Mouse (Mus musculus) heart, adult 2 months (tissue): ENCODE data around the gene Jakmip3. TPM values are rescaled to one million over a fixed set of nuclear protein-coding genes. Genes with fewer than 3 reads are reported as not detected.

Experiments used
- DNase-seq, 2 experiments: peaks; one replicate each; pipeline ENCODE4 v3.0.0; 2021
- H3K27ac ChIP-seq: fragments of 200-600 bp; 2 replicates; pipeline ENCODE4 v1.8.1; 2022
- H3K27me3 ChIP-seq: fragments of 200-500 bp; 2 replicates; pipeline ENCODE4 v1.6.1; 2012; ENCODE audit warnings: mild to moderate bottlenecking, low read length, inconsistent platforms, mixed read lengths; ENCODE audit not compliant: control insufficient read depth, insufficient read depth
- H3K36me3 ChIP-seq: fragments of 200-500 bp; 2 replicates; pipeline ENCODE4 v1.6.1; 2012; ENCODE audit warnings: low read length, inconsistent platforms; ENCODE audit not compliant: control insufficient read depth, insufficient read depth
- H3K4me1 ChIP-seq: fragments of 200-500 bp; 2 replicates; pipeline ENCODE4 v1.6.1; 2011; ENCODE audit warnings: low read length; ENCODE audit not compliant: control insufficient read depth, insufficient read depth
- H3K4me3 ChIP-seq: fragments of 200-600 bp; 2 replicates; pipeline ENCODE4 v1.8.1; 2022
- H3K79me2 ChIP-seq: fragments of 200-500 bp; replicated peaks from 2 replicates; pipeline ENCODE4 v1.6.1; 2012; ENCODE audit warnings: mild to moderate bottlenecking, inconsistent platforms, low read length, moderate library complexity, mixed read lengths; ENCODE audit not compliant: control insufficient read depth, insufficient read depth
- H3K9ac ChIP-seq: fragments of 200-500 bp; 2 replicates; pipeline ENCODE4 v1.6.1; 2012; ENCODE audit warnings: low read depth, mild to moderate bottlenecking, control low read depth, inconsistent platforms, low read length, mixed read lengths
- CTCF ChIP-seq: fragments of 200-600 bp; IDR thresholded peaks from 2 replicates; pipeline ENCODE4 v1.8.1; 2022; ENCODE audit warnings: antibody characterized with exemption, mild to moderate bottlenecking, moderate library complexity
- EP300 ChIP-seq: fragments of 200-500 bp; IDR thresholded peaks from 2 replicates; pipeline ENCODE4 v1.6.1; 2011; ENCODE audit warnings: low read depth, low read length, control low read depth; ENCODE audit not compliant: insufficient read depth
- POLR2A ChIP-seq: fragments of 200-500 bp; IDR thresholded peaks from 2 replicates; pipeline ENCODE4 v1.6.1; 2011; ENCODE audit warnings: mild to moderate bottlenecking, low read depth, low read length, control low read depth; ENCODE audit not compliant: insufficient read depth
- WGBS: fragments of 180-500 bp; shearing (Covaris S2); methylation state at CpG from one replicate; pipeline ENCODE4 v1.1.7; 2018; 5-methylcytosine and 5-hydroxymethylcytosine counted together
- intact Hi-C: fragments of 180-260 bp; cut with DNase I; formaldehyde crosslinking; loops from one replicate; pipeline ENCODE4 v1.15.1; 2025
- polyA plus RNA-seq: library from polyadenylated mRNA; depleted of rRNA; stranded (reverse); fragments of >200 nt; gene quantifications from 2 replicates; pipeline ENCODE4 v1.2.3, GENCODE M21; 2012
- total RNA-seq, 2 experiments: library from RNA; stranded (reverse); gene quantifications; 2 replicates each; pipeline ENCODE4 v1.2.3; 2021

Gene Jakmip3
- total and polyA plus RNA-seq, 3 experiments: 0.13 to 0.16 (median 0.14) TPM

- Histone ChIP-seq H3K27me3 (no peaks in the 10 kb centered on the region; the same call in 1 of the 2 replicates), H3K4me3 (no peak overlapping the region), H3K4me1 (no peaks in the 10 kb centered on the region), H3K36me3 (no peaks in the 10 kb centered on the region), H3K27ac (no peak overlapping the region), H3K79me2 (no peaks in the 10 kb centered on the region), H3K9ac (no peak overlapping the region)
- intact Hi-C loops: no loop called here
- DNase-seq: no peak
- WGBS: 83% methylated on average over 2 of the region's 2 CpGs
- TF ChIP-seq EP300 (no peak), POLR2A (no peak), CTCF (no peak)
Observed at GRCm38 (mm10) chr7:139011586-139011985, 71.1 kb downstream of the Jakmip3 start.

GRCm38 (mm10) chr7:139012767-139013369, 72.3 kb downstream of the Jakmip3 start:
- Histone ChIP-seq H3K9ac (no peak overlapping the region), H3K36me3 (no peaks in the 10 kb centered on the region), H3K27ac (no peak overlapping the region), H3K79me2 (no peaks in the 10 kb centered on the region), H3K4me3 (no peak overlapping the region), H3K27me3 (no peaks in the 10 kb centered on the region; the same call in 1 of the 2 replicates), H3K4me1 (no peaks in the 10 kb centered on the region)
- 81% methylated on average over 6 of the region's 6 CpGs for WGBS
- no peak for TF ChIP-seq CTCF
- TF ChIP-seq EP300: no peak
- no peak for TF ChIP-seq POLR2A
- no peak for DNase-seq
- intact Hi-C loops: no loop called here

GRCm38 (mm10) chr7:139015143-139015542, 74.6 kb downstream of the Jakmip3 start:
- intact Hi-C loops: no loop called here

GRCm38 (mm10) chr7:139016288-139016687, 75.8 kb downstream of the Jakmip3 start:
- DNase-seq: no peak
- Histone ChIP-seq H3K79me2 (no peaks in the 10 kb centered on the region), H3K4me3 (no peak overlapping the region), H3K4me1 (no peaks in the 10 kb centered on the region), H3K27me3 (no peaks in the 10 kb centered on the region), H3K9ac (no peak overlapping the region), H3K27ac (no peak overlapping the region), H3K36me3 (no peaks in the 10 kb centered on the region)
- intact Hi-C loops: no loop called here
- TF ChIP-seq EP300 (no peak), CTCF (no peak)
- 29% methylated on average over 11 of the region's 11 CpGs for WGBS

More at GRCm38 (mm10) chr7:139015143-139015542, 74.6 kb downstream of the Jakmip3 start:
- DNase-seq: no peak
- no peaks in the 10 kb centered on the region for H3K4me1 ChIP-seq
- TF ChIP-seq CTCF (no peak), POLR2A (no peak), EP300 (no peak)
- H3K27ac ChIP-seq: no peak overlapping the region
- H3K79me2 ChIP-seq: no peaks in the 10 kb centered on the region
- 76% methylated on average over 6 of the region's 6 CpGs for WGBS
- no peaks in the 10 kb centered on the region for H3K27me3 ChIP-seq
- H3K36me3 ChIP-seq: no peaks in the 10 kb centered on the region
- H3K9ac ChIP-seq: no peak overlapping the region
- no peak overlapping the region for H3K4me3 ChIP-seq

GRCm38 (mm10) chr7:139017249-139017903, 76.8 kb downstream of the Jakmip3 start:
- H3K36me3 ChIP-seq: no peaks in the 10 kb centered on the region
- H3K4me3 ChIP-seq: no peak overlapping the region
- intact Hi-C loops: no loop called here
- TF ChIP-seq POLR2A: no peak
- no peak for TF ChIP-seq EP300
- H3K79me2 ChIP-seq: no peaks in the 10 kb centered on the region
- no peaks in the 10 kb centered on the region for H3K4me1 ChIP-seq
- WGBS: 68% methylated on average over 15 of the region's 15 CpGs
- H3K9ac ChIP-seq: no peak overlapping the region
- H3K27me3 ChIP-seq: no peaks in the 10 kb centered on the region
- H3K27ac ChIP-seq: no peak overlapping the region
- DNase-seq: no peak

GRCm38 (mm10) chr7:139020884-139021283, 80.4 kb downstream of the Jakmip3 start:
- WGBS: 18% methylated on average over 20 of the region's 20 CpGs
- no peaks in the 10 kb centered on the region for H3K36me3 ChIP-seq
- no peaks in the 10 kb centered on the region for H3K79me2 ChIP-seq
- no peaks in the 10 kb centered on the region for H3K27me3 ChIP-seq
- no peak overlapping the region for H3K4me3 ChIP-seq
- H3K9ac ChIP-seq: no peak overlapping the region
- no peak overlapping the region for H3K27ac ChIP-seq
- intact Hi-C loops: no loop called here
- no peak for DNase-seq
- H3K4me1 ChIP-seq: no peaks in the 10 kb centered on the region
- TF ChIP-seq EP300 (no peak), CTCF (no peak), POLR2A (no peak)
